Mouse (Mus musculus): ENCODE results near the gene Notum.

Gene Notum

GRCm38 (mm10) chr11:120673594-120674122 is 12.7 kb upstream of the Notum start:
- DNase-seq: no peak

GRCm38 (mm10) chr11:120672687-120673593 is 12.0 kb upstream of the Notum start, which contains the start of gene Aspscr1:
Aspscr1 (plus strand) TSS chr11:120672973.
- DNase-seq: peak; percentile 95

- no peak for DNase-seq
Observed at GRCm38 (mm10) chr11:120666617-120667016, 5.6 kb upstream of the Notum start.

- no peak for DNase-seq
Observed at GRCm38 (mm10) chr11:120665406-120665805, 4.4 kb upstream of the Notum start.

GRCm38 (mm10) chr11:120663714-120664113 is 2.7 kb upstream of the Notum start:
- no peak for DNase-seq

- DNase-seq: no peak
Observed at GRCm38 (mm10) chr11:120662759-120663158, 1.8 kb upstream of the Notum start.

- DNase-seq: peak; percentile 45
Observed at GRCm38 (mm10) chr11:120660301-120661075, 487 bp downstream of the Notum start.

- peak; percentile 30 for DNase-seq
Observed at GRCm38 (mm10) chr11:120659509-120660300, 1.3 kb downstream of the Notum start.

- peak; percentile 77 for DNase-seq
Observed at GRCm38 (mm10) chr11:120658876-120659410, 2.0 kb downstream of the Notum start.

GRCm38 (mm10) chr11:120657301-120657700 is 3.7 kb downstream of the Notum start:
- peak; percentile 75 for DNase-seq

GRCm38 (mm10) chr11:120654741-120655140 is 6.2 kb downstream of the Notum start:
- DNase-seq: peak; percentile 49

GRCm38 (mm10) chr11:120651872-120652271 is 9.1 kb downstream of the Notum start:
- DNase-seq: no peak

- DNase-seq: no peak
Observed at GRCm38 (mm10) chr11:120648001-120648476, 12.9 kb downstream of the Notum start, which contains the start of gene Myadml2. Myadml2 (minus strand) TSS chr11:120648158.

- no peak for DNase-seq
Observed at GRCm38 (mm10) chr11:120647047-120647830, 13.7 kb downstream of the Notum start.

- peak; percentile 92 for DNase-seq
Observed at GRCm38 (mm10) chr11:120643601-120643987, 17.4 kb downstream of the Notum start, which contains the start of gene Pycr1. Pycr1 (minus strand) TSS chr11:120643769.

GRCm38 (mm10) chr11:120642939-120643600 is 17.9 kb downstream of the Notum start:
- DNase-seq: no peak

- no peak for DNase-seq
Observed at GRCm38 (mm10) chr11:120641869-120642268, 19.1 kb downstream of the Notum start.

GRCm38 (mm10) chr11:120641255-120641654 is 19.7 kb downstream of the Notum start:
- DNase-seq: no peak

- DNase-seq: no peak
Observed at GRCm38 (mm10) chr11:120634810-120635209, 26.2 kb downstream of the Notum start.

GRCm38 (mm10) chr11:120633520-120634343 is 27.2 kb downstream of the Notum start, which contains the start of gene Mafg:
Mafg (minus strand) TSS chr11:120633600.
- DNase-seq: peak; percentile 95
